Mouse (Mus musculus): ENCODE results near the gene Gm8677. TPM values are rescaled to one million over a fixed set of nuclear protein-coding genes. Genes with fewer than 3 reads are reported as not detected.
"Not testable (repeated sequence)": the region's sequence is repeated elsewhere in the genome, so short reads cannot be mapped to it uniquely, and the experiment has no call there.

Gene Gm8677
- not detected for total RNA-seq (2022)

GRCm38 (mm10) chr7:22534787-22535186 is at the start of gene Gm8677:
Gm8677 (minus strand) TSS chr7:22534887.
- not testable (repeated sequence) for DNase-seq (ENCODE audit: low spot score in 2 of 2)

DNA sequence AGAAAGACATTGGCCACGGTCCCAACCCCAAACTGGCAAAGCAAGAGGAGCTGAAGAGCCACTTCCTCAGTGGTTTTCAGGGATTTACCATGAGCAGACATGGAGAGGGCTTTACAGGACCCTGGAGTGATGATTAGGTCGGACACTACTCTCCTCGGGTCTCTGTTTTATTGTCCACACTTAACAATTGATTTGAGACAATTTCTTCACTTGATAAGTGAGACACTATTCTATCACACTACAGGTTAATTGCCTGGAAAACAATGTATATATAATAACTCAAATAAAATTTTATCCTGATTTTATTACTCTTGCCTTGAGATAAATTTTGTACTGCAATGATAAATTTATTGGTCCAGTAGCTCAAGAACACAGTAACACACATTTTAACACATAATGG is 30.6 kb upstream of the Gm8677 start, which contains the start of gene Gm4201:
TSS of gene Gm4201 (minus strand) at position 101 of the 400 bp plus-strand sequence.
- DNase-seq (ENCODE audit: low spot score in 2 of 2) = not testable (repeated sequence)

DNA sequence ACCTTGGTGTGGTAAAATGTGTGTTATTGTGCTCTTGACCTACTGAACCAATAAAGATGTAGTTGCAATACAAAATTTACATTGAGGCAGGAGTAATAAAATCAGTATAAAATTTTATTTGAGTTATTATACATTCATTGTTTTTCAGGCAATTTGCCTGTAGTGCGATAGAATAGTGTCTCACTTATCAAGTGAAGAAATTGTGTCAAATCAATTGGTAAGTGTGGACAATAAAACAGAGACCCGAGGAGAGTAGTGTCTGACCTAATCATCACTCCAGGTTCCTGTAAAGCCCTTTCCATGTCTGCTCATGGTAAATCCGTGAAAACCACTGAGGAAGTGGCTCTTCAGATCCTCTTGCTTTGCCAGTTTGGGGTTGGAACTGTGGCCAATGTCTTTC is 12.0 kb downstream of the Gm8677 start, which contains the start of gene Vmn1r152:
TSS of gene Vmn1r152 (plus strand) at position 301 of the 400 bp plus-strand sequence.
- not testable (repeated sequence) for DNase-seq (ENCODE audit: low spot score in 2 of 2)

DNA sequence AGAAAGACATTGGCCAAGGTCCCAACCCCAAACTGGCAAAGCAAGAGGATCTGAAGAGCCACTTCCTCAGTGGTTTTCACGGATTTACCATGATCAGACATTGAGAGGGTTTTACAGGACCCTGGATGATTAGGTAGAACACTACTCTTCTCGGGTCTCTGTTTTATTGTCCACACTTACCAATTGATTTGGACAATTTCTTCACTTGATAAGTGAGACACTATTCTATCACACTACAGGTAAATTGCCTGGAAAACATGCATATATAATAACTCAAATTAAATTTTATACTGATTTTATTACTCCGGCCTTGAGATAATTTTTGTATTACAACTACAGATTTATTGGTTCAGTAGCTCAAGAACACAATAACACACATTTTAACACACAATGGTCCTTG is 35.1 kb downstream of the Gm8677 start, which contains the start of gene Vmn1r151:
TSS of gene Vmn1r151 (minus strand) at position 101 of the 400 bp plus-strand sequence.
- DNase-seq (ENCODE audit: low spot score in 2 of 2) = not testable (repeated sequence)

Other genes starting within 250 kb of the Gm8677 start
- gene Gm4187, start 205.2 kb downstream of the Gm8677 start, total RNA-seq (2022) = not detected
- gene Gm8660, start 163.8 kb downstream of the Gm8677 start, total RNA-seq (2022) = not detected
- gene Vmn1r148, start 121.3 kb downstream of the Gm8677 start, total RNA-seq (2022) = not detected
- gene Vmn1r149, start 96.7 kb downstream of the Gm8677 start, total RNA-seq (2022) = not detected
- gene Gm10665, start 70.8 kb downstream of the Gm8677 start, total RNA-seq (2022) = not detected
- not detected for gene Vmn1r151, start 35.2 kb downstream of the Gm8677 start, total RNA-seq (2022)
- not detected for gene Vmn1r152, start 11.9 kb downstream of the Gm8677 start, total RNA-seq (2022)
- not detected for gene Gm4201, start 30.5 kb upstream of the Gm8677 start, total RNA-seq (2022)
- gene Gm4565, start 53.2 kb upstream of the Gm8677 start, total RNA-seq (2022) = not detected
- gene Vmn1r155, start 123.1 kb upstream of the Gm8677 start, total RNA-seq (2022) = not detected
- not detected for gene Gm8693, start 157.4 kb upstream of the Gm8677 start, total RNA-seq (2022)
- not detected for gene Gm4567, start 184.8 kb upstream of the Gm8677 start, total RNA-seq (2022)
- gene Vmn1r157, start 226.8 kb upstream of the Gm8677 start, total RNA-seq (2022) = not detected